Mouse (Mus musculus) Muller cell, postnatal 12 days (primary cell): ENCODE measurements around the gene Lexm.

Experiments used
- DNase-seq: peaks from one replicate; pipeline ENCODE4 v3.0.0-alpha.2; 2015; ENCODE audit errors: inconsistent ontology term

Gene Lexm

DNA sequence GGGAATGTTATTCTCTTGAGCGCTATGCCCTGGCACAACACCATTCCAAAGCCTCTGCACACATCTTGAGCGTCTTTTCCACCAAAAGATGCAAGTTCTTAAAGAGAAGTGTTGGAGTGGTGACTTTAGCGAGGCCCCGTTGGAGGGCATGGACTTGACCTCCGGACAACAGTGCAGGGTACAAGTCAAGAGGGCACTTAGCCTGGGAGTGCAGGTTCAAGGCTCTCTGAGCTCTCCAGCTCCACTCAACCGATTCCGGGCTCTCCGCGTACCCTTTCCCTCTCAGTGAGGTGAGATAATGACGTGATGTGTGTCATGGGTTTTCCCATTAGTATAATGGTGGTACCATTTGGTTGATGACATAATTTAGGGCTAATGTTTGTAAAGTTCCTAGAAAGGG, 7.2 kb upstream of the Lexm start:
- no peak for DNase-seq

DNA sequence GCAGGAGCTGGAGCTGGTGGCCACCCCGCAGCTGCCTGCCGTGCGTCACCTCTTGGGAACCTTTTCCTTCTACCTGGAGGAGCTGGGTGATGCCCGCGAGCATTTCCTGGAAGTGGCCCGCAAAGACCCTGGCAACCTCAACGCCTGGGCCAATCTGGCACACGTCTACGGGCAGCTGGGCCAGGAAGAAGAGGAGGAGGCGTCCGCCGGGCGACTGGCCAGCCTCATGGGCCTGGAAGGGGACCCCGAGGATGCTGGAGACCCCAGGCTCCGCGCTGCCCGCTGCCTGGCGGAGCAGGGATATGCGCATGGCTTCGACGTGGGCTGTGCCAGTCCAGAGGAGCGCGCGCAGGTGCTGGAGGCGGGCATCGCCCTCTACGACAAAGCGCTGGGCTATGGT, 5.7 kb upstream of the Lexm start:
- no peak for DNase-seq

DNA sequence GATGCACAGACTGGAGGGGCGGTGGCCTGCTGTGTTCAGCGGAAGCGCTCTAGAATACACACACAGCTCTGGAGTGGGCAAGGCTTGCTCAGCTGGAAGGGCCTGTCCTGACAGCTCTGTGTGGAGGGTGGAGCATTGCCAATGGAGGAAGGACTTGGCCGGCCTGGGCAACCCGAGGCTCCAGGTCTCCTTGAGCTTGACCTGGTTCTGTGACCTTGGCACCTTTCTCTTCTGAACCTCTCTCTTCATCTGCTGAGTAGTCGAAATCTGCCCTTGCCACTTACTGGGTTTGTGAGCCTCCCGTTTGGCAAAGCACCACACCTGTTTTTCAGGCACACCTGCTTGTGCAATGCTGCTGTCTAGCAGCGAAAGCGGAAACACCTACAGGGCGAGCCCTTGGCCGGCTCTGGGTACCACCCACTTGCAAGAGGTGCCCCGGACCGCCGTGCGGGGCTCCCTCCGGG, 5.0 kb upstream of the Lexm start, which contains the start of gene Ttc22:
Gene Ttc22 (plus strand): TSS at position 403 of the 464 bp plus-strand sequence.
- no peak for DNase-seq

DNA sequence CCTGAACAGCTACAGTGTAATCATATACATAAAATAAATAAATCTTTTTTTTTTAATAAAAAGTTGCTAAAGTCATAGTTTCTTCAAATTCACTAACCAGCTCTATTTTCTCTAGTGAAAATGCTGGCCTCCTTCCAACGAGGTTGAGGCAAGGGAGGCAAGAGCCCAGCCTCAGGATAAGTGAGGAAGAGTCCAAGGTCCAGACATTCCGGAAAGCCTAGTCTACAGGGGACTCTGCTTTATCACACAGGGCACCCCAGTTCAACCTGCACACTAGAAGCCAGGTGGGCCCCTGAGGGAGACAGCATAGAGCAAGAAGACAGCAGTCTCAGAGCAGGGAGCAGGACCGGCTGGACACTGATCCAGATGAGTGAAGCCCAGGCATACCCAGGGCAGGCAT, 4.4 kb upstream of the Lexm start:
- DNase-seq = no peak

DNA sequence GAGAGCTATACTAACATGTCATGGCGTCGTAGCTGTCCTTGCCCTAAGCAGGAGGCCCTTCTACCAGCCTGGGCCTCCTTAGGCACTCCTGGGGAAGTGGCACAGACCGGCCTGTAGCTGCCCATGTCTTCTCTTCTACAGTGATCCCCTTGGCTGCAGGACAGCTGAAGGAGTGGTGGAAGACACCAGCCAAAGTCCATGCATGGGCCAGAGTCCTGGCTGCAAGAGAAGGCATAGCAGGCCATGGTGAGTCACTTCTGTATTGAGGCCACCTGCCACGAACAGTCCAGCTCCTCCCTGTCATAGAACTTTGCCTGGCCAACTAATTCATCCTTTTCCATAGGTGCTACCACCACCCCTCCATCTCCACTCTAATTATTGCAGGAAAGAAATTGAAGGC, 1.9 kb upstream of the Lexm start:
- DNase-seq = no peak

DNA sequence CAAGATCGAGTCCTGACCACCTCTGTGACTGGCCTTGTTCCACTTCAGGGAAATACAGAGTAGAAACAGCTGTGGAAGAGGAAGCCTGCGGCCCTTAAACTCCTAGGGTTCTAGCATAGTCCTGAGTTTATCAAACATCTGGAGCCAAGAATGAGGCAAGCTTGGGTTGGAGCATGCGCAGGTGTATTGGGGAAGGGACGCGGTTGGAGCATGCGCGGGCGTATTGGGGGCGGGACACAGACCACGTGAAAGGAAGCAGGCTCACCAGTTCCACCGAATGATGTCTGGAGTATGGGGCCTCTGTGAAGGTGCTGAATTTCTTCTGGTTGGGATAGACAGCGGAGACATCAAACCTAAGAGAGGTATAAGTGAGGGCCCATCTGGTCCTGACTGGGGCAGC, 1.4 kb downstream of the Lexm start:
- no peak for DNase-seq

DNA sequence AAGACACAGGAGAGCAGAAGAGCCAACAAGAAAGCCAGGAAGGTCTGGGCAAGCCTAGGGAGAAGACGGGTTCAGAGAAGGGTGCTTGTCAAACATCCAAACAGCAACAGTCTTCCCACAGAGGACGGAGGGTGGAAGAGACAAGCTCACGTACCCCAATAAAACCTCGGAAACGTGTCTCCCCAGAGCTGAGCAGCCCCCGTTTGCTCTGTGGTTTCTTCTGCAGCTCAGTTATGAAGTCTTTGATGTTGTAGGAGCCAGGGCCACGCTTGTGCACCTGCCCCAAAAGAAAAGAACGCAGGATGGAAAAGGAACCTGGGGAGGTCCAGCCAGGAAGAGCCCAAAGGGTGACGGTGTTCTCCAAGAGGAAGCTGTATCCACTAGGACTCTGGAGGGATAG, 2.2 kb downstream of the Lexm start:
- DNase-seq = no peak

DNA sequence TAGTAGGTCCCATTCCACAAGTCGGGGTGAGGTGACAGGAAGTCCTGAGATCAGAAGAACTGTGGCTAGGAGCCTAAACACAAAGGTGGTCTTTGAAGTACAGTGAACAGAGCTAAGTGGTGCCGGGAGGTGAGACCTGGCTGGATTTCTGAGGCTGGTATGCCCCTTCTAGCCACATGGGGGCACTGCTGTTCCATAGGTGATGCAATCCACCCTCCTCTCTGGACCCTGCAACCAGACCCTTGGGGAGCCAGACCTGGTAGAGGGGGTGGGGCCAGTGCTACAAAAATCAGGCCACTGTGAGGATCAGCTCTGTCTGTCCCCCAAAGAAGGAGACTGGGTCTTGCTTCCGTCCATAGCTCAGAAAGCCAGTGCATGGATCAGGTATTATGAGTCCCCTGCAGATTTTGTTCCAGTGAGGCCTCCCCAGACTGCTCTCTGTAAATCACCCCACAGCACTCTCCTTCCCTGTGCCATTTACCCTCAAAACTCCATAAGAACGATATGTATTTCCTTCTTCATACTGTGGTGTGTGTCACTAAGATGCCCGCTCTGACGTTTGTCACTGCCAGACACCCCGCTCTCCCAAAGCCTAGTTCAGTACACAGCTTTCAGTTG, 2.8 kb downstream of the Lexm start:
- DNase-seq = peak; percentile 58

DNA sequence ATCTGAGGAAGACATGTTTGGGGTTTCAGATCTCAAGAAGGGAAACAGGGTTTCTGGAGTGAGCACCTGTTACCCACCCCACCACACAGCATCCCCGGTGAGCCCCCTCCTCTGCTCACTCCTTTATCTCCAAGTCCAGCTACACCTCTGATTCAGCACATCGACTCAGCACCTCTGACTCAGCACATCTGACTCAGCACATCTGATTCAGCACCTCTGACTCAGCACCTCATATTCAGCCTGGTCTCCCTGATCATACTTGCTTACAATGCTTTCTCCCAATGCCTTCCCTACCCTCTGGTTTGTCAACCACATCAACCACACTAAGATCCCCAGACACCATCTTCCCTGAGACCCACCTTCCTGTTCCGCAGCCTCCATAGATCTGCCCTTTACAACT, 3.5 kb downstream of the Lexm start:
- DNase-seq = peak; percentile 24

DNA sequence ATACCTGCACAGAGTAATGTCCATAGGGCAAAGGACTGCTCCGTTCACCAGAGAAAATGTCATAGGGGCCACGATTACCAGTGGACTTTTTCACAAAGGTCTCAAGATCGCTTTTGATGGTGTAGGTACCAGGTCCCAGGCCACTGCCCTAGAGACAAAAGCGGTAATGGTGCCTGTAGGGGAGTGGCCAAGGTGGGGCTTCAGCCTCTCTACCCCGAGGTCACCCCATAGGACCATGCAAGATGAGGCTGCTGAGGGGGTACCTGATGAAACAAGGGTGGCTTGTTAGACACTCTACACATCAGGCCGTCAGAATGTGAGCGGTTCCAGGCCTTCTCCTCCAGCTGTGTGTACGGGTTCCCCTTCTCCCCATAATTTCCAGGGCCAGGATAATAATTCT, 3.9 kb downstream of the Lexm start:
- DNase-seq = no peak

DNA sequence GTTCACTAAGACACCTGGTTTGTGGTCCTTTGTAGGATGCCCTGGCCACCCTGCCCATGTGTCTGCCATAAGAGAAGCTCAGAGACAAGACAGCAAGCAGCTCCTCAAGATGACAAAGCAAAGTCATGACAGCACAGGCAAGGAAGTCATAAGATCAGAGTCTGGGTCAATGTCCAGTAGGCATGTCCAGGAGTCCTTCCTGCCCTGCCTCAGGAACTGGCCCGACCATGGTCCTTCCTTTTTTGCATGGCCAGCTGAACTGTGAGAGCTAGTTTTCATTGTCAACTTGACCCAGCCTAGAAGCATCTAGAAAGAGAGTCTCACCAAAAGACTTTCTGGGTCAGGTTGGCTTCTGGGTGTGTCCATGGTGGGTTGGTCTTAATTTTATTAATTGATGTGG, 9.1 kb downstream of the Lexm start:
- no peak for DNase-seq

DNA sequence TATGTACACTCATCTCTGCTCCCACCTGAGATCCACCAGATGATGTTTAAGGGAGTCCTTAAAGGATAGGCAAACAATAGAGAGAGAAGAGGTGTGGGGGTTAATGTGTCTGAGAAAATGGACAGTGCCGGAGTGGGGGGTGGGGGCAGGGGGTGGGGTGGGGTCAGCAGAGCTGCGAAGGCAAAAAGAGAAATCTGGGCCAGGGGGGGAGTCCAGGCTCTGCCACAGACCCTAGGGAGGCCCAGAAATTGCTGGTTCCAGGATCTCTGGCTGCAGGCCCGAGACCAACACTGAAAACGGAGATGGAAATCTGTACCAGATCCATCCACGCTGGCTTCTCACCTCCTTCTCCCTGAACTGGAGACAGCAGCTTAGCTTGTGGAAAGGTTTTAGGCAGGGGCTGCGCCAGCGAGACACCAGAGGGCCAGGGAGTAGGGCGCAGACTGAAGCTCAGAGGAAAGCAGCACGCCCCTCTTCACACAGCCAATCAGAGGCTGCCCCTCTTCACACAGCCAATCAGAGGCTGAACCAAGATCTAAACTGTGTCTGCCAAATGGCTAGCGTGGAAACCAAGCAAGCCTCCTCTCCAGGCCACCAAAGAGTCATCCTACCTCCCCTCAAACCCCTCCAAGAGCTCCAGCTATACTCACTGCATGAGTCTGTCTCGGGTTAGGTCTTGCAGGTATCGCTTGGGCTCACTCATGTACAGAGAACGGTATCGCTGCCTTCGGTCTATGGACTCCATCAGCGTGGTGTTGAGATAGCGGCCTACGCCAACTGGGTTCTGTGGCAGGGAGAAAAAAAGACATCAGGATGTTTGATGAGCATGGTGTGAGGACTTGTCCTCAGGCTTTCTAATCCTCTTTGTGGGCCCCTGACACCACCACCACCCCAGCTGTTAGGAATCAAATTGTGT, 10.1 kb downstream of the Lexm start:
- no peak for DNase-seq

DNA sequence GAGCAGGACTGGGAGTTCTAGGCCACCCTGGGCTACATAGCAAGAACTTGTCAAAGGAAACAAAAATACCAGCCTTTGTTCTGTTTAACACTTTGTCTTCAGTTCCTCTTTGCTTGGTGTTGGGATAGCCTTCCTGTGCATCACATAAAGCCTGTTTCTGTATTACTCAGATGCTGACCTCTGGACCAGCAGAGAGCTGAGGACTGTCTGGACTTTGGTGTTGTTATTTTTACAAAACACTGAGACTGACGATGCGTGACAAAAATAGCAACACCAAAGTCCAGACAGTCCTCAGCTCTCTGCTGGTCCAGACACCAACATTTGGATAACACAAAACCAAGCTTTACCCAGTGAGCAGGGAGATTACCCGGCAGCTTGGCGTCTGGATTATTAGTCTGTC, 16.3 kb downstream of the Lexm start:
- no peak for DNase-seq

DNA sequence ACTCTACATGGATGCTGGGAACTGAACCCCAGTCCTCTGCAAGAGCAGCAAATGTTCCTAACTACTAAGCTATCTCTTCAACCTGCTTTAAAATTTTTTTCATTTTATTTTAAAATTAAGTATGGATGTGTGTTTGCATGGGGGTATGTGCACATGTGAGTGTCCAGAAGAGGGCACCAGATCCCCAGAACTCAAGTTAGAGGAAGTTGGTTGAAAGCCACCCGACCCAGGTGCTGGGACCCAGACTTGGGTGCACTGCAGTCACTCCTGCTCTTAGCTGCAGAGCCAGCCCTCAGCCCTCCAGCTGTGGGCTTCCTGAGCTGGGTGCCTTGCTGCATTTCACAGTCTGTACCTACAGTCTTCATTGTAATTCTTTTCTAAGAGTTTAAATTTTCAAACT, 17.6 kb downstream of the Lexm start:
- DNase-seq = no peak

DNA sequence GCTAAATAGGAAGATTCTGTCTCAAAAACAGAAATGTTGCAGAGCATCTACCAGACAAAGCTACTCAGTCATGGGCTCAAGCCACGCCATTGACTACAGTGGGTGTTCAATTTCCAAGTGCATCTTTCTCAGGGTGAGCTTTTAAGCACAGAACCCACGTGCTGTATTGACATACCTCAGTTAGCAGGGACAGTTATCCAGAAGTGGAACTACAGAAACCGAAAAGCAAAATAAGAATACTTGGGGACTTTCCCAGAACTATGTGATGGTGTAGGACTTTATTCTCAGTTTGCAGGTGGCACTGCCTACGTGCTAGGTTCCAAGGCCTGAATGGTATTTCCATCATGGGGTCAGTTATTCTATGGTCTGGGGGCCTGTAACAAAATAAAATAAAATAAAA, 19.3 kb downstream of the Lexm start:
- no peak for DNase-seq

DNA sequence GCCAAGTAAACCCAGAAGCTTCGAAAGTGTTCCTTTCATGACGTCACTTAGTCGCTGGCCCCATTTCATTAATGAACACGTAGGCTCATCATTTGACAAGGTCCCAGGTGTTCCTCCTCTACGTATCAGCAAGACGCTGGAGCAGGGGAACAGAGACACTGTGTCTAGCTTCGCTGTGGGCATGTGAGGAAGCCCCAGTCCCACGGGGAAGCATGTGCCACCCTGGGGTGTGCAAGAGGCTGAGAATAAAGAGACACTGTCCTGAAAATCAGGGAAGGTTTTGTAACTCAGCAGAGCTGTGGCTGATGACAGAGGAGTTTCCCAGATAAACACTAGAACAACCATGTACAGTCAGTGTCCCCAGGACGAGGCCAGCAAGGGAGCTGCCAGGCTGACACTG, 20.0 kb downstream of the Lexm start:
- DNase-seq = no peak

DNA sequence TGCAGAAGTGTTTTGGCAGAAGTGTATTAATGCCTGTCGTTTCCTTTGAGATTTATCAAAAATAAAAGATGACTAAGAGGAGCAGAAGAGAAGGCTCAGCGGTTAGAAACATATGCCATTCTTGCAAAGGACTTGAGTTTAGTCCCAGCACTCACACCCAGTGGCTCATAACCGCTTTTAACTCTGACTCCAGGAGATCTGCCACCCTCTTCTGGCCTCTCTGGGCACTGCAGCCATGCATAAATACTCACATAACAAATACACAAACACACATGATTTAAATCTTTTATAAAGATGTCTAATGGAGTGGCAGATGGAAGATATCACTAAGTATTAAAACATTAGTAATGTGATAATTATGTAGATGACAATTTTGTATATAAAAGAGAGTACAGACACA, 20.8 kb downstream of the Lexm start:
- DNase-seq = no peak

DNA sequence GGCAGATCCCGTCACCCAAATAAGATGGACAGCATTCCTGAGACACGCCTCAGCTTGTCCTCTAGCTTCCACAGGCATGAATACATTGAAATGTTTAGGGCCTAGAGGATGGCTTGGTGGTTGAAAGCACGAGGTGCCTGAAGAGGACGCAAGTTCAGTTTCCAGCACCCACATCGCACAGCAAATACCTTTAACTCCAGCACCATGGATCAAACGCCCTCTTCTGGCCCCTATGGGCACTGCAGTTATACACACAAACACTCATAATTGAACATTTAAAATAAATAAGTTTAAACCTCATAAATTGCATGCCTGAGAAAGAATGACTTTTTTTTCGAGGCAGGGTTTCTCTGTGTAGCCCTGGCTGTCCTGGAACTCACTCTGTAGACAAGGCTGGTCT, 23.4 kb downstream of the Lexm start:
- DNase-seq = no peak

DNA sequence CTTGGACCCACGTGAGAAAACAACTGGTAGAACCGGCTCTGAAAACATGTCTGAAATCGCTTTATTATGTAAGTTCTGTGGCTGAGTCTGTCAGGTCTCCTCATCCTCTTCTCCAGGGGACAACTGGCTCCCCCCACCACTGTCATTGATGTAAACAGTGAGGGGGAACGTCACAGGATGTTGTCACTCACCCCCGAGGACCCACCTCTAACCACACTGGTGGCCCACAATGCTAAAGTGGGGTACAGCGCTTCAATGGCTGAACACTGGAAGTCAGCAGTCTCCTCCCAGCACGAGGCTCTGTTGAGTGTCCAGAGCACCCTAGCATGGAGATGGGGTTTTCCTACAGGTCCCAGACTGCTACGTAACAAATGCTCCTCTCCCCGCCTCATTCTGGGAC, 26.2 kb downstream of the Lexm start:
- no peak for DNase-seq

DNA sequence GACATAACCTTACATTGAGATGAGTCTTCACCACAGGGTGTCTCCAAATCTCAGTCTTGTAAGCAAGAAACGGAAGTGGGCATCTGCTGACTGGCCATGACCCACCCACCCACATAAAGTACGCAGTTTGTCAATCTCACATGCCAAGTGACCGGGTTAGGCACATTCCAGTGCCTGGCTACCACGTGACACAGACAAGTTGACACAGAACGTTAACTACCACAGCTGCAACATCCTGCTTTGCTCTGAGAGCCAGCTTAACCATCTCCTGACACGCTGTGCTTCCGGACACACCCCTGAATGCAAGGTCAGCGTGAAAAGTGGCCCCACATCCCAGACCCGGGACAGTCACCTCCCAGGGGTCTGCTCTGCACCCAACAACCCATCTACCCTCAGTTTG, 26.9 kb downstream of the Lexm start:
- no peak for DNase-seq

DNA sequence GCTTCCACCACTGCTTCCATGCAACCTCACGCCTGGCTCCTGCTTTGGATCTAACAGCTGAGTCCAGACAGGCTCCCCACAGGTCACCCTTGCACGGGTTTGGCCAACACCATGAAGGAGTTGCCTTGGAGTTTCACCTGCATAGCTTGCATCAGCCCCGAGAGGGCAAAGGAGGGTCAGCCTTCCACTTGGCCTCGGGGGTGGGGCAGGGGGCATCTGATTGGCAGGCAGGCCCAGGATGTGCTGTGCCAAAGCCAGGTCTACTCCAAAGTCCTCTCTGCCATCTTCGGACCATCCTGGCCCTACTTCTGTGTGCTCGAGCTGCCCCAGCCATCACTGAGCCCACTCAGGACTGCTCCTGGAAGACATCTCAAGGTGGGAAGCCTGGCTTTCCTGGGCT, 30.0 kb downstream of the Lexm start:
- DNase-seq = no peak

DNA sequence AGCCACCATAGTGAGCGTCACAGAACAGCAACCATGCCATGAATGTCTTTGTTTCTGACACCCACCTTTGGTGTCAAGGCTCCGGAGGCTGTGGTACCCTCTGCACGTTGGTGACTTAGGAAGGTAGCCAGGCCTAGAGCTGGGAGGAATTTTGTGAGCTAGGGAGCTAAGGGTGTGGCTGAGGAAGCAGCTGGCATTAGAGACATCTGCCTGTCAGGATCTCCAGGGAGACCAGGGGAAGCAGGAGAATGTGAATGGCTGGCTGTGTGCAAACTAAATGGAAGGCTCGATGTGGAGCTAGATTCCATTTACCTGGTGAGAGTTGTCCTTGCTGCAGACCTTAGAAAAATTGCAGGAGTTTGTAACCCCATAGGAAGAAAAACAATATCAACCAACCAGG, 32.4 kb downstream of the Lexm start:
- DNase-seq = no peak

DNA sequence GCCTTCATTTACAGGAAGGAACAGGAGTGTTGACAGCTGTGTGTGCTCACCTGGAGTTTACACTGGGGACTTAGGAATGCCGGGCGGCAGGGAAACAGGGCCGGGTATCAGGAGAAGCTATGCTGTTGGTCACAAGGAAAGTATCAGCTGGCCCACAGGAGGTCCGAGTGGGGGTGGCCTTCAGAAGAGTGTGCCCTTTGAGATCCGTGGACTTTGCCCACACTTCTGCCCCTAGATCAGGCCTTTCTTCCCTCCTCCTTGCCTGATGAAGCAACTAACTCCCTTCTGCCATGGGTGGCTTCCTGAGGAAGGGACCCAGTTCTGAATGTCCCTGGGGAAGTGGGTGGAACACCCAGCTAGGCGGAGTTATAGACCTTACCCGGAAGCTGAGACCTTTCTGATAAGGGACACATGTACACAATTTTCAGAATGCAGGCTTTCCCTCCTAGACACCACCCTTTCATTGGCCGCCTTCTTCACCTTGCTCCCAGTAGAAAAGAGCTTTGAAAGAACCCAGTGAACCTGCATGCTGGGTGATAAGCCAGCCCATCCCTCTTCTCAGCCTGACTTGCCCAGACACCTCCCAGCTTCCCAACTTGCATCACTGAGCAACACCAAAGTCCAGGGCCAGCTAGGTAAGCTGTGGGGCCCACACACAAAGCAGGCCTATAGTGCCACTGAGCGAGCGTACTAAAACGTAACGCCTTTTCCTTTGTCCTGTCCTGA, 34.5 kb downstream of the Lexm start:
- DNase-seq = no peak
